Mouse (Mus musculus) heart, postnatal 14 days (tissue): ENCODE measurements around the gene Gm3646. TPM values are rescaled to one million over a fixed set of nuclear protein-coding genes. Genes with fewer than 3 reads are reported as not detected.
A peak's percentile ranks its signal among the peaks of the same experiment; 100 is the strongest.

ENCODE experiments used
- DNase-seq, 2 experiments: peaks; one replicate each; pipeline ENCODE4 v3.0.0; 2021 to 2022
- intact Hi-C: fragments of 180-260 bp; cut with DNase I; formaldehyde crosslinking; loops from one replicate; pipeline ENCODE4 v1.15.1; 2025
- long read RNA-seq, 2 experiments: library from polyadenylated mRNA; stranded (forward); transcript quantifications; one replicate each; pipeline ENCODE4 v2.0.0; 2021
- total RNA-seq, 2 experiments: library from RNA; stranded (reverse); gene quantifications; 2 replicates each; pipeline ENCODE4 v1.2.3; 2021

The Gm3646 gene
- total RNA-seq: 1 to 10 TPM; 6.4 to 7.6 TPM
- long read RNA-seq, experiment 1, partial matches to known transcripts: 1 of 8 reads
- long read RNA-seq, experiment 1, other reads (novel, unspliced or antisense): 5 of 8 reads
- long read RNA-seq, experiment 2, partial matches to known transcripts: 0 of 4 reads
- long read RNA-seq, experiment 2, other reads (novel, unspliced or antisense): 2 of 4 reads

DNA sequence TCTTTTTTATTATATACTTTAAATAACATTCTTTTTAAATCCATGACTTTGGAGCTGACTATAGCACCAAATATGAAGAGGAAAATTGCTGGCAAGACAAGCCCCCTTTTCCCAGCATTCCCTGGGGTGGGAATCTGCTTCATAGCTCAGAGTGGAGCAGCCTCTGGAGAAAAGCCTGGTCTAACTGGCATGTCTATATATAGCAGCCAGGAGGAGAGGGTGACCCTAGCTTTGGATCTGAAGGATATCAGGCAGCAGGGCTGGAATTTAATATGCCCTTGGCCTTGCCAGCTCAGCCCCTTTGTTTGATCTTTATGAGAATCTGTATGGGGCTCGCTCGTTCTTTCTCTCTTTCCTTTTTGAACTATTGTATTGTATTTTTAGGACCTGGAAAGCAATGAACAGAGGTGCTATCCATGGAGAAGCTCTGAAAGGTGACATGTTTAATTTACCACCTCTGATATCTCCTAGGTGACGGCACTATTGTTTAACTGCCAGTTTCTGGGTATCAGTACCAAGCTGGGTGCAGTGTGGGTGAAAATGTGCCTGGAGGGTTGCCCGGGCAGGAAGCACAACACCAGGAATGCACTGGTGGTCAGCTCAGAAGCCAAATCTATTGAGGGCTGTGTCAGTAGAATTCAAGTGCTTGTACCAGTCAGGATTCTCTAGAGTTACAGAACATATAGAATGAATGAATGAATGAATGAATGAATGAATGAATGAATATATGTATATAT is at the start of gene Gm3646:
Gene Gm3646, minus strand, starts transcription at position 90 of the 737 bp plus-strand sequence.
- DNase-seq: peak; percentile 59 to 77
- intact Hi-C loops: no loop called here

DNA sequence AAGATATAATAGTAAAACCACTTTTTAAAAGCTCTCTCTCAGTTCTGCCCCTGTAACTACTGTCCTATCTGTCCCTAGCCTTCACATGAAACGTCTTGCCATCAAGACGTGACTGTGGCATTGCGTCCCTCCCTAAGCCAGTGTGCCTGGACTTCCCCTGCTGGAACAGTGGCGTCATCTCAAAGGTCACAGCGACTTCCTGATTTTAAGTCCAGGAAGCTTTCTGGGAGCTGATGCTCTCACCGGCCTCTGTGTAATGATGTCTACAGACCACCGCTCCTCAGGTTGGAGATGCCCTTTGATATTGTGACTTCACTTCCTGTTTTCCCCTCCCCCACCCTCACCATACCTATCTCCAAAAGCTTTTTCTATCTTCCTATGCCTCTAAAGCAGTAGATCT is 41.9 kb upstream of the Gm3646 start:
- intact Hi-C loops: no loop called here
- DNase-seq: peak; percentile 16 to 24

DNA sequence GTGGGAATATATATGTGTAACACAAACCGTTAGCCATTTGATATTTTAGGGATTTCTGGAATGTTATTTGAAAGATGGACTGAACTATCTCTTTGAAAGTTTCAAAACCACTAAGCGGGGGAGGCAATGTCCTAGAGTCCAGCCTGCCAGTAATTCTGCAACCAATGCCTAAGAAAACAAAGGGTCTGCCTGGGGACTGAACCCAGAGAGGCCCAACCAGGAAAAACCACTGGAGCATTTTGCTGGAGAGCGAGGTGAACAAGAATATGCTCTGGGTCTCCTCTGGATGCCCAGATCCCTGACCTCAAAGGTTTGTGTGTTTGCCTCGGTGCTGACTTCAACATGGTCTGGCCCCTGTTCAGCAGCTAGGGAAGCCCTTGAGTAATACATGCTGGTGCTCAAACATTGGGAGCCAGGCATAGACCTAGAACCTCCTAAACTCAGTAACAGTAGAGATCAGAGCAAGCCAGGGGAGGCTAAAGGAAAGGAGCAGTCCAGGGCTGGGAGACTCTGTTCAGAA is 41.0 kb upstream of the Gm3646 start:
- DNase-seq: peak in 1 of 2 experiments; percentile 34
- intact Hi-C loops: no loop called here

DNA sequence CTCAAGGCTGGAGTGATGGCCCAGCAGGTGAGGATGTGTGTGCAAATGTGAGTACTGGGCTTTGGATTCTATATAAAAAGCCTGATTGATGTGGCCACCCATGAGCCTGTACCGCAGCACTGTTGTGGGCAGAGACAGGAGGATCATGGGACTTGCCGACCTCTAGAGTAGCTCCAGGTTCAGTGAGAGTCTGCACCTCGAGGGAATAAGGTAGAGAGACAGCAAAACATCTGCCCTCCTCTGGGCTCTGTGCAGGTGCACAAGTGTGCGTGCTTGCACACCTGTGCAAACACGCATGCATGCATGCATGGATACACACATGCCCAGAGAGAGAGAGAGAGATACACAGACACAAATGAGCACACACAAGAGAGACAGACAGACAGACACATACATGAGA is 38.2 kb upstream of the Gm3646 start:
- intact Hi-C loops: no loop called here
- no peak for DNase-seq

DNA sequence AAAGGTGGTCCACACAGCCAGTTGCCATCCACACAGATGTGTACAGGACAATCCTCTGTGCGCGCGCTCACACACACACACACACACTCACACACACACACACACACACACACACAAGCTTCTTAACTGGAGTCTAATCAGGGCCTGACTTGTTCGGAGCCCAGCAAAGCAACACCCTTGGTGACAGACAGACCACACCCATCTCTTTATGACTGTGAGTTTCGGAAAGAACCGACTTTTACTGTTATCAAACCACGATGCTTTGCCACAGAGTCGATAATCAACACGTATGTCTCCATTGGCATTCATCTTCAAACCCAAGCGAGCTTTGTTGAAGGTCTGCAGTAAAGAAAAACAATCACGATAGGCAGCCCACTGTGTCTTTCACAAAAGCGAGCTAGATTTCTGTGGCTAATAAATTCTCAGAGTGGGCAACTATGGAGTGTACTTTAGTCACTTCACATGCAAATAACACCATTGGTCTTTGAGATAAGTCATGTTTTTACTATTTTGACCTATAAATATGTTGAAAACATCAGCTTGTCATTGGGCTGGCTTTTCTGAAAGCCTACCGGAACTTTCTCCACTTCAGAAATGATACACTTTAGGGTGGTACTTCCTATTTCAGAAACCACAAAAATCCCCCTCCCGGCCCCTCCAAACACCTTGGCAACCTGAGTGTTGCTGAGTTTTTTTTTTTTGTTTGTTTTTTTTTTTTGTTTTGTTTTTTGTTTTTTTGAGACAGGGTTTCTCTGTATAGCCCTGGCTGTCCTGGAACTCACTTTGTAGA is 37.3 kb upstream of the Gm3646 start:
- DNase-seq: no peak
- intact Hi-C loops: no loop called here

DNA sequence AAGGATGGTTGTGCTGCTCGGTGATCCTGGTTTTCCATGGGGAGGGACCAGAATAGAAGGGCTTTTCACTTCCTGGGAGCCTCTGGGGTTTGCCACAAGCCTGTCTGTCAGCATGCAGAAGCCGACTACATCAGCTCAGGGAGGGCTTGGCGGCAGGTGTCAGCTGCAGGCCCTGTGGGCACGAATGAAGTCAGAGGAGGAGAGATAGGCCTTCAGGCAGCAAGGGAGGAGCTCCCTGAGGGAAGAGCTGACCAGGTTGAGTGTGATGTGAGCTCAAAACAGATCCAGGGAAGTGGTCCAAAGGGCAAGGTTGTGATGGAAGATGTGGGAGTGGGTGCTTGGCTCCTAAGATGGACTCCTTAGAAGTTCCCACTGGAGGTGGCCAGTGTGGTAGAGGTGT is 35.7 kb upstream of the Gm3646 start:
- no peak for DNase-seq
- intact Hi-C loops: no loop called here

DNA sequence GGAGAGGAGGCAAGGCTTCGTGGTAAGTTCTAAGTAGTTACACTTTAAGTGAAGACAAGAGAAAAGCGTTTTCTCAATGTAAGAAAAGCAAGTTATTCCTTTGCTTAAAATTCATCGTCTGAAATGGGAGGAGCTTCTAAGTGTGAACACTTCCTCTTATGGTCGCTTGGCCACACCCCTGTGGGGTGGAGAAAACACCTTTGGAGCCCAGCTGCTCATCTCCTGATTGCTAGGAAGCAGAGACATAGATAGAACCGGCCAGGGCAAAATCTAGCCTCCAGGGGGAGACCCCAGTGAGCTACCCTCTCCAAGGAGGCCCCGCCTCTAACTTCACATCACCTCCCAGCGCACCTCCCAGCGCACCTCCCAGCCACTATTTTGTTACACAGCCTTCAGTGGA is 34.7 kb upstream of the Gm3646 start:
- no peak for DNase-seq
- intact Hi-C loops: no loop called here

DNA sequence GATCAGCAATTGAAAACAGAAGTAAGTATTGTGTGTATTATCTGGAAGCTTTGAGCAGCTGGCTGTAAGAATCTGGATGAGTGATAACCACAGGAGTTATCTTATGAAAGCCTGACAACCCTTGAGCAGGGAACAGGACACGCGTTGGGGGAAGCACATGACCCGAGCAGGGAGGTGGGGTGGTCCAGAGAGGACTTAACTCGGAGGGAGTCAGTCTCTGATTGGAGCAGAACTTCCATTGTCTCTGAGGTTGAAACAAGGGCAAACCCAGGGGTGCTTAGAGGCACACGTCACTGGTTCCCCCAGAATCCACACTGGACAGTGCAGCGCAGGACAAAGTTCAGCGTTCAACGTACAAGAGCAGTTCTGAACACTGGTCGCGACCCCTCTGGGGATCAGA is 34.1 kb upstream of the Gm3646 start:
- DNase-seq: no peak
- intact Hi-C loops: no loop called here

DNA sequence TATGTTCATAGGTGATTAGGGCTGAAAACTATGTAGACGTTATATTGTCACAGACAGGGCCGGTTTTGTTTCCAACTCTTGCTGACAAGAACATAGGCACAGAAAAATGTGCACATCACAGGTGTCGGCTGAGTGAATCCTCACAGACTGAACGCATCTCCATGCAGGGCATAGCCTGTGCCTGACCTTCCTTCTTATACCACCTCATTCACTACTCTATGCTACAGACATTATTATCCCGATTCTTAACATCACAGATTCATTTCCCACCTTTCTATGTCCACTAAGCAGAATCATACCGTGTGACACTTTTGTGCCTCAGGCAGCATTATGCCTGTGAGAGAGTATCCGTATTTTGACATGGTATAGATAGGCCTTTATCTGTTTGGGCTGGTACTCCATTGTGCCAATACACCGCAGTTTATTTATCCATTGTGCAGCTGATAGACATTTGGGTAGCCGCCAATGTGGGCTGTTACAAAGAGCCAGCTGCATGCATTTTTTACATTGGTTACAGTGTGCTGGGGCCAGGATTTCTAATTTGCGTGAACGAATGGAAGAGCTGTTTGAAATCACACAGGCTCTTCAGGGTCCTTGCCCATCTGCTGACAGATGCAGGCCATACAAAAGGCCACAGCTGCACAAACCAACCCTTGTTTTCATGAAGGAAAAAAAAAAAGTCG is 33.5 kb upstream of the Gm3646 start:
- DNase-seq: no peak
- intact Hi-C loops: no loop called here

DNA sequence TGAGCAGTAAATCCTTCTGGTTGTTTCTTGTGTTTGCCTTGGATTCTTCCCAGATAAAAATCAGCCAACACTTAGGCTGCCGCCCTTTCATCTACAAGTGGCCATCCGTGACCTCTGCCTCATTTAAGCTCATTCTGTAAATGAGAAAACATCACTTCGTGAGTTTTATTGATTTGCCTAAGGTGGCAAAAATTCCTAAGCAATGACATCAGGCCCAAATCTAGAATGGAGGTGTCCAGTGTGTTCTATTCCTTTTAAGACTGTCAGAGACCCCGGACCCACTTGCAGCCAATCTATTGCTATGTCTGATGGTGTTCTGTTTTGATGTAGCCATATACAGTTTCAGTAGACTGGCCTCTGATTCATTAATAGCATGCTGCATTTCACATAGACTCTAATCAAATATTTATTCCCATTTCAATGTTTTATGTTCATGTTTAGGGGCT is 26.5 kb upstream of the Gm3646 start:
- DNase-seq: no peak
- intact Hi-C loops: no loop called here

DNA sequence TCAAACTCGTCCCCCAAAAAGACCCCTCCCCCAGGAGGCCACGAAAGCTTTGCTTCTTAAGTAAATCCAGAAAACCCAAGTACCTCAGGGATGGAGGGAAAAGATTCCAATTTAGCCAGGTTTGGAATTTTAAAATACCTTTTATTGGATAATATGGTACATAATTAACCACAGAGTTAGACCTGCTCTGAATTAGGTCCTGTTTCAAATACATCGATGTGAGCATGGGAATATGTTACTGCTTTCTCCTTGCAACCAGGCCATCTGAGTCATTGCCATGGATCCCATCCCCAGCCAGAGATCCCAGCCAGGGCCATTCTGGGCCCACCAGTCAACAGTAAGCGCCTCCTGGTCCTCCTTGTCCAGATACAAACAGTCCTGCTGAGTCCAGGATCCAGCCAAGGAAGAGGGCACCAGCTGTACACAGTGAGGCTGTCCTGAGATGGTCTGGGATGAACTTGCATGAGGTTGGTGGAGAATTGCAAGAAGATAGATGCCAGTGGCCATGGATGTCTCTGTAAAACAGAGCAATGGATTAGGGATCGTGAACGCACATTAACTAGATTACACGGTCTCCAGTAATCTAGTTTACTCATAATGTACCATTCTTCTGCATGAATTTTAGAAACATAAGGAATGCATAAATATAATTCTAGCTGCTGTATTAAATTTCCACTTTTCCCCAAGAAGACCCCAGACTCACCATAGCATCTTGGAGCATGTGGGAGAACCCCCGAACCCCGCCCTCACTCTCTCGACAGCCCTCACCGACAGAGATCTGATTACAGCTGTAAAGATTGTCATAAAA is 25.9 kb upstream of the Gm3646 start:
- intact Hi-C loops: no loop called here
- DNase-seq: no peak

DNA sequence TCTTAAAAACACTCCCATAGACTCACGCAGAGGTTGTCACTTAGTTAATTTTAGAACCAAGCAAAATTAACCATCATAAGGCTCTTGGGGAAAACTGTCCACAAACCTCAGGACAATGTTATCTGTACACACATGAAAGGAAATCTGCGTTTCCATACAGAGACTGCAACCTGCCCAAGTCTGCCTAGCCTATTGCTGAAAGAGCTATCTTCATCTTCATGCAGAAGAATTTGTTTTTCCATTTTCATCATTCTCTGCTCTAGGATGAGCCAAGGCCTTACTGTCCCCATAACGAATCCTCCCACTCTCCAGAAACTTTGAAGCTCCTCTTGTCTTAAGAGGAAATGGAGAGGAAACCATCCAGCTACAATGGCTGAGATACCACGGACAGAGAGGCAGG is 19.8 kb upstream of the Gm3646 start:
- DNase-seq: no peak
- intact Hi-C loops: no loop called here

DNA sequence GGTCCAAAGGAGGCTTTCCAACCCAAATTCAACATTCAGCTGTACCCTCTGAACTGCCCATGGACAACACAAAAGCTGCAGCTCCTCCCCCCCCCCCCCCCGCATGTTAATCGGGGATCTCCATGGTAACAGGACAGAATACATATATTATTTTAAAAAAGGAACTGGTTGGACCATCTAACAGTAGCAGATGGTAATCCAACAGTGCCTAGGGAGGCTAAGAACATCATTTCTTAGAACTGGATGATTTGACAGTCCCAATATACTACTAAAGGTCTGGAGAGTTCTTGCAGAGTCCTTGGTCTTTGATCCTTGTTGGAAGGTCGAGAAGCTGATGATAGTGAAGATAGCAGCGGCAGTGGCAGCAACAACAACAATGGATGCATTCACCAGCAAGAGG is 19.1 kb upstream of the Gm3646 start:
- intact Hi-C loops: no loop called here
- DNase-seq: no peak

DNA sequence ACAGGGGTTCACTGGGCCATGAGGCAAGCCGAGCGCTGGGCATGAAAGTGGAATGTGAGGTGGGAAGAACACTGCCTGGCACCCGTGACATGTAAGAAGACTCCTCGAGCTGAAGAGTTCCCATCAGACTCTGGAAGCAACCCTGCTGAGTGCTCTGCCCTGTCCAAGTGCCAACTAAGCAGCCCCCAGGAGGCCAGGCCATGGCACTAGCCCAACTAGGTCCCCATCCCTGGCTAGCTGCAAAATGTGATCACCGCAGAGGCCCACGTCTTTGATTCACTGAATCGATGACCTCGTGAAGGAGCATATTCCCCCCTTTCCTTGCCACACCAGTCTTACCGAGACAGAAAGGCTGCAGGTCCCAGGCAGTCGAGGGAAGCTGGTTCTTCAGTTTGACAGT is 14.5 kb upstream of the Gm3646 start:
- intact Hi-C loops: no loop called here
- DNase-seq: no peak

DNA sequence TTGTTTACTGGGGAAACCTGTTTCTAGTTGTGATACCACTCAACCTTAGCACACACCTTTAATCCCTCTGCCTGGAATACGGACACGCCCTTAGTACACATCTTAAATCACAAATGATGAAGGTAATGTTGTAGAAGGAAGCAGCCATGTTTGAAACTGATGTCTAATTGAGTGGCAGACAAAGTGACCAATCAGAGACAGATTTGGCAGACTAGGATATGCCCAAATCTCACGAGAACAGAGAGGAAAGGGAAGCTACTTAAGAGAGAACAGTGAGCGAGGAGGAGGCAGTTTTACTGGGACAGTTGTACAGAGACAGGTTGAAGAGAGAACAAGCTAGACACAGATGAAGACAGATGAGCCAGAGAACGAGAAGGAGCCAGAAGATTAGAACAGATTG is 10.6 kb upstream of the Gm3646 start:
- intact Hi-C loops: no loop called here
- DNase-seq: no peak

DNA sequence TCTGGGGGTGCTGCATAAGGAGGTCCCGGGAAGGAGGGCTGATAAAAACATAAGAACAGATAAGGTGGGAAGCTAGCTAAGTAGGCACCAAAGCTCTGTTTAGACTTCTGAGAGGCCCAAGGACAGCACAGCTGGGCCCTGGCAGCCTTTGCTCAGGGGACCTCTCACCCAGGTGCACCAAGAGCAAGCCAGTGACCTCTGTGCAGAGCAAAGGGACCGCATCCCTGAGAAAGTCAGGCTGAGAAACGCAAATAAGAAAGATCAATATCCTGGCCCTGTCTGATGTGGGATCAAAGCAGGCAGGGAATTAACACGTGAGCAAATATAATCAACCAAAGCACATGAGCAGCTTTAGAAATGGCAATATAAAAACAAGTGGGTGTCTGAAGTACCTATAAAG is 7.9 kb upstream of the Gm3646 start:
- intact Hi-C loops: no loop called here
- DNase-seq: no peak

DNA sequence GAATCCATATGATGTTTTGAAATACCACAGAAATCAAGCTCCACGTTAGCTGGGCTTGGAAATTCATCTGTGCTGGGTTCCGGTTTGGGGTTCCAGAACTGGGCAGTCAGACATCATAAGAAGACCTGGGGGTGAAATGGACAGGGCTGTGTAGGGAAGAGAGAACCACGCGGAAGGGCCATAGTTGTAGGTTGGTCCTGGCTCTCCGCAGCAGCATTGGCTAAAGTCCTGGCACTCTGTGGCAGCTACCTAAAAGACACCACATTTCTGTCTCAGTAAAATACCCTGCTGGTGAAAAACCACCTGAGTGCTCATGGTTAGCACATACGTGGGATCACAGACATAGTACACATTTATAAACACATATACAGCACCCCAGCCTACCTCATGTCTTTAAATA is 343 bp downstream of the Gm3646 start:
- intact Hi-C loops: no loop called here
- DNase-seq: peak in 1 of 2 experiments; percentile 13

DNA sequence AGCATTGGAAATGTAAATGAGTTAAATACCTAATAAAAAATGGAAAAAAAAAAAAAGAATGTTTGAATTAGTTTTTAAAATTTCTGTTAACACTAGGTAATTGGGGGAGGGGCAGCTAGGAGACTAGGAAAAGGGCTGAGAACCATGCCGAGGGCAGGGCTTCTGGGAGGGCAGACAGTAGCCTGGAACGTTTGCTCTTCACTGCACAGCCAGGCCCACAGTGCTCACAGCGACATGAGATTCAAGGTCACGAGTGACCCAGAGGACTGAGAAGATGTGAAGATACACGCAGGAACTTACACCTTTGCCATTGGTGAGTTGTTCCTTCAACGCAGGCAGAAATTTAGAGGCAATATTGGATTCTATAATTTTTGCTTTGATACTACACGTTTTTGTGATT is 2.2 kb downstream of the Gm3646 start:
- no peak for DNase-seq
- intact Hi-C loops: no loop called here

DNA sequence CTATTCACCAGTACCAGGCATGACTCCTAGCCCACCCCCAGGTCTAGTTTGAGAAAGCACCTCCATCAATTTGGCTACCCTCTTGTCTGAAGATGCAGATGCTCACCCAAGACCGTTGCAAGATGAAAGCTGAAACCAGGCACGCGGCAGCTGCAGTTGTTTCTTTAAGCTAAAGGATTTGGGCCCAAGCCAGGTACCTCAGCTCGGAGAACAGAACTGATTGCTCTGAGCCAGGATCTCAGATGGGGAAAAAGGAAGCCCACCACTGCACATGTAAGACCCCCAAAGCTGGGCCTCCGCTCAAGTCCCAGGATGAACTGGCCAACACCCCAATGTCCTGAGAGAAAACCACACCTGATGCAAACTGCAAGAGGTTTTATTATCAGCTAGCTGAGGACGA is 7.6 kb downstream of the Gm3646 start:
- no peak for DNase-seq
- intact Hi-C loops: no loop called here

DNA sequence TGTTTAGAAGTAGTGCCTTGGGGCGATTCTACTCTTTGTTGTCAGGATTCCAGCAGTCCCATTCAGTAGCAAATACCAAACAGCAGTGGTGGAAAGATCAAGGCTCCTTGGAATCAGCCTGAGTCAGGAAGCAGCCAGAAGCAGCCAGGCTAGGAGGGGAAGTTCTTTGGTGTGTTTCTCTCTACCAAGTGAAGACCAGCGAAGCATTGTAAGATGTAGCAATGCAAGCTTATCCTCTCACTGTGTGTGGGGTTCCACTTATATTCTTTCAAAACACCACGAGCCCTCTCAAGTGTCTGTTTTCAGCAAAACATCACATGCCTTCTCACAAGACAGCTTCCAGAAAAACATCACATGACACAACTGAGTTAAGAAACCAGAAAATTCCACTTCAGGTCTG is 8.4 kb downstream of the Gm3646 start:
- DNase-seq: no peak
- intact Hi-C loops: no loop called here
